Mouse (Mus musculus) heart, adult 2 months (tissue): ENCODE results near the gene Btbd1.

Experiments used
- CTCF ChIP-seq: fragments of 200-600 bp; IDR thresholded peaks from 2 replicates; pipeline ENCODE4 v1.8.1; 2022; ENCODE audit warnings: antibody characterized with exemption, mild to moderate bottlenecking, moderate library complexity
- EP300 ChIP-seq: fragments of 200-500 bp; IDR thresholded peaks from 2 replicates; pipeline ENCODE4 v1.6.1; 2011; ENCODE audit warnings: low read depth, low read length, control low read depth; ENCODE audit not compliant: insufficient read depth
- POLR2A ChIP-seq: fragments of 200-500 bp; IDR thresholded peaks from 2 replicates; pipeline ENCODE4 v1.6.1; 2011; ENCODE audit warnings: mild to moderate bottlenecking, low read depth, low read length, control low read depth; ENCODE audit not compliant: insufficient read depth

- TF ChIP-seq EP300 = no peak
- no peak for TF ChIP-seq CTCF
- TF ChIP-seq POLR2A = no peak
Observed at GRCm38 (mm10) chr7:81842141-81842540, 12.9 kb upstream of the Btbd1 start.
